Mouse (Mus musculus) liver, adult 2 months (tissue): ENCODE measurements around the gene Rbmxl2.

ENCODE experiments used
- CTCF ChIP-seq: fragments of 200-500 bp; IDR thresholded peaks from 2 replicates; pipeline ENCODE4 v1.5.1; 2011; ENCODE audit warnings: low read depth, low read length, control low read depth
- POLR2A ChIP-seq: fragments of 200-500 bp; IDR thresholded peaks from 2 replicates; pipeline ENCODE4 v1.6.1; 2011; ENCODE audit warnings: low read length, control low read depth; ENCODE audit not compliant: insufficient read depth; ENCODE audit errors: extremely low read depth

GRCm38 (mm10) chr7:107215723-107216122 lies 6.5 kb downstream of the Rbmxl2 start:
- TF ChIP-seq POLR2A (no peak), CTCF (peak; percentile 29)
